Mouse (Mus musculus) embryonic facial prominence, embryonic 11.5 days (tissue): ENCODE measurements around the gene Hivep2. TPM values are rescaled to one million over a fixed set of nuclear protein-coding genes. Genes with fewer than 3 reads are reported as not detected.

ENCODE experiments used
- ATAC-seq: fragments of 200-750 bp; cut with Nextera tagmentation; replicated peaks from 2 replicates; pipeline ENCODE4 v1.8.0; 2017; ENCODE audit warnings: low read depth; ENCODE audit not compliant: insufficient number of reproducible peaks, low FRiP score, low TSS enrichment
- DNase-seq: peaks from one replicate; pipeline ENCODE4 v3.0.0-alpha.2; 2015; ENCODE audit warnings: low spot score
- H3K27ac ChIP-seq: fragments of 300-500 bp; sonication (generic); replicated peaks from 2 replicates; pipeline ENCODE4 v1.5.1; 2014; ENCODE audit warnings: mild to moderate bottlenecking, low read depth, low read length, control low read depth
- H3K27me3 ChIP-seq: fragments of 300-500 bp; sonication (generic); 2 replicates; pipeline ENCODE4 v1.6.1; 2014; ENCODE audit warnings: mild to moderate bottlenecking, low read length, moderate library complexity, mixed read lengths; ENCODE audit not compliant: control insufficient read depth, insufficient read depth
- H3K36me3 ChIP-seq: fragments of 300-500 bp; sonication (generic); replicated peaks from 2 replicates; pipeline ENCODE4 v1.6.1; 2014; ENCODE audit warnings: low read depth, mild to moderate bottlenecking, low read length, moderate library complexity, mixed read lengths; ENCODE audit not compliant: control insufficient read depth, insufficient read depth
- H3K4me1 ChIP-seq: fragments of 300-500 bp; sonication (generic); 2 replicates; pipeline ENCODE4 v1.6.1; 2014; ENCODE audit warnings: low read length, mixed read lengths; ENCODE audit not compliant: control insufficient read depth, insufficient read depth
- H3K4me2 ChIP-seq: fragments of 300-500 bp; sonication (generic); 2 replicates; pipeline ENCODE4 v1.6.1; 2014; ENCODE audit warnings: low read depth, mild to moderate bottlenecking, control low read depth, low read length, moderate library complexity
- H3K4me3 ChIP-seq: fragments of 300-500 bp; sonication (generic); 2 replicates; pipeline ENCODE4 v1.5.1; 2014; ENCODE audit warnings: low read depth, low read length, control low read depth
- H3K9ac ChIP-seq: fragments of 300-500 bp; sonication (generic); replicated peaks from 2 replicates; pipeline ENCODE4 v1.6.1; 2014; ENCODE audit warnings: mild to moderate bottlenecking, control low read depth, low read length
- H3K9me3 ChIP-seq: fragments of 300-500 bp; sonication (generic); replicated peaks from 2 replicates; pipeline ENCODE4 v1.6.1; 2016; ENCODE audit warnings: mild to moderate bottlenecking, low read length, inconsistent platforms, mixed read lengths; ENCODE audit not compliant: control insufficient read depth
- WGBS: fragments of 180-500 bp; shearing (Covaris S2); extraction: QIAGEN DNeasy Blood & Tissue Kit; methylation state at CpG from one replicate; pipeline ENCODE4 v1.1.7; 2014; 5-methylcytosine and 5-hydroxymethylcytosine counted together
- polyA plus RNA-seq: library from polyadenylated mRNA; unstranded; fragments of >200 nt; fragmentation: Nextera tagmentation; extraction: Ambion mirVana; gene quantifications from 2 replicates; pipeline ENCODE4 v1.2.1, GENCODE M21; 2014

The Hivep2 gene
- polyA plus RNA-seq, 1 experiment from 2014 or later: 4.4 TPM

- 70% methylated on average over 2 of the region's 2 CpGs for WGBS
- DNase-seq (no peak), ATAC-seq (no peak)
- H3K9me3 ChIP-seq: no peaks in the 10 kb centered on the region
- no peaks in the 10 kb centered on the region; the same call in 1 of the 2 replicates for H3K4me1 ChIP-seq
- H3K27me3 ChIP-seq: no peaks in the 10 kb centered on the region
- no peak overlapping the region for H3K4me2 ChIP-seq
- H3K4me3 ChIP-seq: no peak overlapping the region
- H3K27ac ChIP-seq: no peak overlapping the region
- H3K36me3 ChIP-seq: no peaks in the 10 kb centered on the region
- H3K9ac ChIP-seq: no peak overlapping the region
Observed at GRCm38 (mm10) chr10:14017338-14017737, 51.5 kb downstream of the Hivep2 start.

- 0 out of 2 replicates have a peak, but pooled peaks have one; percentile 44 for ATAC-seq
- H3K9ac ChIP-seq: no peak overlapping the region
- no peaks in the 10 kb centered on the region for H3K27me3 ChIP-seq
- H3K4me1 ChIP-seq: no peaks in the 10 kb centered on the region; the same call in 1 of the 2 replicates
- peak; percentile 37 for DNase-seq
- WGBS: 6% methylated on average over 12 of the region's 12 CpGs
- peak overlapping the region; percentile 33 for H3K4me2 ChIP-seq
- no peak overlapping the region for H3K27ac ChIP-seq
- no peak overlapping the region for H3K4me3 ChIP-seq
- H3K9me3 ChIP-seq: no peaks in the 10 kb centered on the region
- no peaks in the 10 kb centered on the region for H3K36me3 ChIP-seq
Observed at GRCm38 (mm10) chr10:14017822-14018364, 52.0 kb downstream of the Hivep2 start.

- no peak overlapping the region for H3K4me2 ChIP-seq
Observed at GRCm38 (mm10) chr10:14018672-14019071, 52.8 kb downstream of the Hivep2 start.

GRCm38 (mm10) chr10:14019198-14019597 lies 53.3 kb downstream of the Hivep2 start:
- H3K9me3 ChIP-seq: no peaks in the 10 kb centered on the region
- no peak overlapping the region for H3K9ac ChIP-seq
- no peaks in the 10 kb centered on the region for H3K27me3 ChIP-seq
- no peaks in the 10 kb centered on the region for H3K36me3 ChIP-seq
- no peaks in the 10 kb centered on the region; the same call in 1 of the 2 replicates for H3K4me1 ChIP-seq
- DNase-seq (no peak), ATAC-seq (no peak)
- WGBS: 58% methylated on average over 3 of the region's 3 CpGs
- H3K4me2 ChIP-seq: no peak overlapping the region
- H3K4me3 ChIP-seq: no peak overlapping the region
- H3K27ac ChIP-seq: no peak overlapping the region

More at GRCm38 (mm10) chr10:14018672-14019071, 52.8 kb downstream of the Hivep2 start:
- Histone ChIP-seq H3K27ac (no peak overlapping the region), H3K36me3 (no peaks in the 10 kb centered on the region), H3K4me3 (no peak overlapping the region), H3K9me3 (no peaks in the 10 kb centered on the region), H3K9ac (no peak overlapping the region), H3K27me3 (no peaks in the 10 kb centered on the region), H3K4me1 (no peaks in the 10 kb centered on the region; the same call in 1 of the 2 replicates)
- ATAC-seq: no peak
- 25% methylated on average over 7 of the region's 7 CpGs for WGBS
- no peak for DNase-seq

- Histone ChIP-seq H3K27ac (no peak overlapping the region), H3K27me3 (no peaks in the 10 kb centered on the region), H3K36me3 (no peaks in the 10 kb centered on the region), H3K4me3 (no peak overlapping the region), H3K4me1 (no peaks in the 10 kb centered on the region; the same call in 1 of the 2 replicates), H3K4me2 (no peak overlapping the region), H3K9ac (no peak overlapping the region), H3K9me3 (no peaks in the 10 kb centered on the region)
- no peak for DNase-seq
- WGBS: 72% methylated on average over 7 of the region's 7 CpGs
- no peak for ATAC-seq
Observed at GRCm38 (mm10) chr10:14020253-14020652, 54.4 kb downstream of the Hivep2 start.

GRCm38 (mm10) chr10:14024971-14025370 lies 59.1 kb downstream of the Hivep2 start:
- Histone ChIP-seq H3K4me1 (no peaks in the 10 kb centered on the region), H3K9me3 (no peaks in the 10 kb centered on the region), H3K4me3 (no peak overlapping the region), H3K4me2 (no peak overlapping the region), H3K36me3 (no peaks in the 10 kb centered on the region), H3K27me3 (no peaks in the 10 kb centered on the region), H3K27ac (no peak overlapping the region), H3K9ac (no peak overlapping the region)
- ATAC-seq (no peak), DNase-seq (no peak)
- 91% methylated on average over 7 of the region's 7 CpGs for WGBS

- ATAC-seq (no peak), DNase-seq (no peak)
- Histone ChIP-seq H3K4me3 (no peak overlapping the region), H3K27ac (no peak overlapping the region), H3K9me3 (no peaks in the 10 kb centered on the region), H3K9ac (no peak overlapping the region), H3K27me3 (no peaks in the 10 kb centered on the region), H3K4me1 (no peaks in the 10 kb centered on the region), H3K4me2 (no peak overlapping the region), H3K36me3 (no peaks in the 10 kb centered on the region)
- WGBS: 22% methylated on average over 1 of the region's 1 CpGs
Observed at GRCm38 (mm10) chr10:14027751-14028150, 61.9 kb downstream of the Hivep2 start.

- Histone ChIP-seq H3K9me3 (no peaks in the 10 kb centered on the region), H3K4me2 (no peak overlapping the region), H3K27me3 (no peaks in the 10 kb centered on the region), H3K4me1 (no peaks in the 10 kb centered on the region), H3K9ac (no peak overlapping the region), H3K4me3 (no peak overlapping the region), H3K27ac (no peak overlapping the region), H3K36me3 (no peaks in the 10 kb centered on the region)
- WGBS: 90% methylated on average over 7 of the region's 7 CpGs
- ATAC-seq: no peak
- no peak for DNase-seq
Observed at GRCm38 (mm10) chr10:14028956-14029355, 63.1 kb downstream of the Hivep2 start.
